Mouse (Mus musculus): ENCODE measurements around the gene Zbed4. TPM values are rescaled to one million over a fixed set of nuclear protein-coding genes. Genes with fewer than 3 reads are reported as not detected.
"Not testable (repeated sequence)": the region's sequence is repeated elsewhere in the genome, so short reads cannot be mapped to it uniquely, and the experiment has no call there.

The Zbed4 gene
- polyA plus RNA-seq, 1 experiment from 2014 or later, result 10.9 TPM

DNA sequence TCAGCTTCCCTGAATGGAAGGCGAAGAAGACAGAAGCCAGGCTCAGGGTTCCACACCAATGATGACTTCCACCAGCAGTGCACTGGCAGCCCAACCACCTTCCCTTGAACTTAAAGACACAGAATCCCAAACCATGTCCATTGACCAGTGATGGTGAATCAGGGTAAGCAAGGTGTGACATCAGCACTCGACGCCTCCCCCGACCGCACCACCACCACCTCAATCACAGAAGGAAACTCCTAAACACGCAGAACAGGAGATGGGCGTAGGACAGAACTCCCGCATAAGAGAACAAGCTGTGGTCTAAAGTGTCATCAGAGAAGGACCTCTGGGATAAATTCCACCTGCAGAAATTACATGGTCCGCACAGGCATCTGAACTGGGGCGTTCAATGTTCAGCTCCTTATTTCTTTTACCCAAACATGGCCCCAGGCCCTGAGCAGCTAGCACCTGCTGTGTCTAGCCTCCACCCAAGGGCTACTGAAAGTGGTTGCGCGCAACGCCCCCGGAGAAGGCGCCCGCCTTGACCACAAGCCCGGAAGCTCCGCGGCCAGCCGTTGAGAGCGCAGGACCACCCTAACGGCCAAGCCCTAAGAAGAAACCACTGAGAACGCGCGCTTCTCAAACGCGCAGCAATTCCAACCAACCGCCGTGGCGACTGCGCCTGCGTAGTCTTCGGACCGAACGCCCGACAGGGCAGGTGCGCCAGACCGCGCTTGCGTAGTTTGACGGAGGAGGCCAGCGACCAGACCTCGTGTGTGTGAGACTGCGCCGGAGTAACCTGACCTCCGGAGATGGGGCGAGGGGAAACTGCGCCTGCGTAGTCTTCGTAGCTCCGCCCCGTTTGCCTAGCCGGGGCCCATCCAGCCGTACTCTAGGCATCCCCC is 540 bp upstream of the Zbed4 start:
- peak overlapping the region; percentile 42 for H3K4me3 ChIP-seq (ENCODE audit: inconsistent target)
- peaks cover 39% of the 10 kb centered on the region for H3K79me2 ChIP-seq (ENCODE audit: inconsistent target)
- WGBS (ENCODE audit: missing documents), result 6% methylated on average over 51 of the region's 54 CpGs
- H3K36me3 ChIP-seq (ENCODE audit: inconsistent target), result 0 out of 2 replicates have a peak, but pooled peaks cover 6% of the 10 kb centered on the region
- H3K27ac ChIP-seq, result peak overlapping the region; percentile 62

- 2% methylated on average over 8 of the region's 8 CpGs for WGBS (ENCODE audit: missing documents)
- peaks cover 53% of the 10 kb centered on the region for H3K79me2 ChIP-seq (ENCODE audit: inconsistent target)
- peak overlapping the region; percentile 71 for H3K4me3 ChIP-seq (ENCODE audit: inconsistent target)
- H3K36me3 ChIP-seq (ENCODE audit: inconsistent target), result peaks cover 14% of the 10 kb centered on the region; the same call in 1 of the 2 replicates
- peak overlapping the region; percentile 62 for H3K27ac ChIP-seq
Measured at GRCm38 (mm10) chr15:88752403-88752733, 908 bp downstream of the Zbed4 start.

DNA sequence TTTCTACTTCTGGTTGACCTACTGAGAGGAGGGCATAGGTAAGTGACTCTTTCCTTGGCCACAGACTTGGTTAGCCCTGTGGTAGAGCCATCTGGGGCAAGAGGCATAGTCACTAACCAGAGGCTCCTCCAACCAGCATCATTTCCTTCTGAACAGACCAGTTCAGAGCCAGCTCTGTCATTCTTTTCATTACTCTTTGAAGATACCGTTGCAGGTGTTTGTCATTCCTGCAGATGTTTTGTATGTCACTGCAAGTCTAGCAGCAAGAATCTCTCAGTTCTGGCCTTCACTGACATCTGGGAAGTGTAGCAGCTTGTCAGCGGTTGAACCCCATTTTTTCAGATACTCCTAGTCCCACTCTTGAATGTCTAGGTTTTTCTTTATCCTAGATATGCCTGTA is 3.4 kb downstream of the Zbed4 start:
- Histone ChIP-seq H3K4me3 (ENCODE audit: inconsistent target) (no peak overlapping the region), H3K27ac (no peak overlapping the region), H3K79me2 (ENCODE audit: inconsistent target) (peaks cover 77% of the 10 kb centered on the region), H3K36me3 (ENCODE audit: inconsistent target) (peaks cover 16% of the 10 kb centered on the region; the same call in 1 of the 2 replicates)
- WGBS (ENCODE audit: missing documents), result 89% methylated on average over 2 of the region's 2 CpGs

GRCm38 (mm10) chr15:88755761-88756160 is 4.3 kb downstream of the Zbed4 start:
- H3K4me3 ChIP-seq (ENCODE audit: inconsistent target), result no peak overlapping the region
- H3K79me2 ChIP-seq (ENCODE audit: inconsistent target), result peaks cover 86% of the 10 kb centered on the region
- 95% methylated on average over 11 of the region's 18 CpGs for WGBS (ENCODE audit: missing documents)
- H3K36me3 ChIP-seq (ENCODE audit: inconsistent target), result peaks cover 16% of the 10 kb centered on the region; the same call in 1 of the 2 replicates
- no peak overlapping the region for H3K27ac ChIP-seq

DNA sequence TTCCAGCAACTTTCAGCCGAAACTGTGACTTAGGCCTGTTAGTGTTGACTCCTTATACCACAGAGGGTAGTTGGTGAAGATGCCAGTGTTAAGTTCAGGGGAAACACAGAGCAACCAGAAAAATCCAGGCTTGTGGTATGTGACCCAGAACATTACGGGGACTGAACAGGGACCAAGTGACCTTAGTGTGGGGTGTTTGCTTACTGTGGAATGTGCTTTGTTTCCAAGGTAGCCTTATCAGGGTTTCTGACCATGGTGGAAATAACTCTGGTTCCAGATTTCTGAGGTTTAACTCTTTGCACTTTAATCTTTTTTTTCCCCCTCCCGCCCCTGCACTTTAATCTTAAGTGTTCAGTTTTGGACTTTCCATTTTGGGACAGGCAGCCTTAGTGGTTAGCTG is 6.6 kb downstream of the Zbed4 start:
- Histone ChIP-seq H3K36me3 (ENCODE audit: inconsistent target) (peaks cover 27% of the 10 kb centered on the region; the same call in 1 of the 2 replicates), H3K4me3 (ENCODE audit: inconsistent target) (no peak overlapping the region), H3K27ac (no peak overlapping the region), H3K79me2 (ENCODE audit: inconsistent target) (peaks cover 98% of the 10 kb centered on the region)
- 92% methylated on average over 3 of the region's 3 CpGs for WGBS (ENCODE audit: missing documents)

DNA sequence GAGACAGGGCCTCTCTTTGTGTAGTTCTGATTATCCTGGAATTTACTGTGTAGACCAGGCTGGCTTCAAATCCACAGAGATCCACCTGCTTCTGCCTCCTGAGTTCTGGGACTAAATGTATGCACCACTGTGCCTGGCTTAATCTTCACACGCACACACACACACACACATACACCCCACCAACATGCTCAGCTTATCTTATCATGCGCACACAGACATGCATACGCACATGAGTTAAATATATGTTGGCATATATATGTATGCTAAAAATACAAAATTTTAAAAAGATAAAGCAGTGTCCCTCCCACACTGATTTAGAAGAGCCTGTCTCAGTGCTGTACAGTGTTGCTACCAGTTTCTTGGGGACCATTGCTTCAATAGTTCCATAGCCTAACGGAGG is 10.1 kb downstream of the Zbed4 start:
- WGBS (ENCODE audit: missing documents), result 90% methylated on average over 4 of the region's 4 CpGs
- Histone ChIP-seq H3K79me2 (ENCODE audit: inconsistent target) (peaks cover 94% of the 10 kb centered on the region), H3K36me3 (ENCODE audit: inconsistent target) (peaks cover 25% of the 10 kb centered on the region; the same call in 1 of the 2 replicates), H3K27ac (no peak overlapping the region), H3K4me3 (ENCODE audit: inconsistent target) (no peak overlapping the region)

- H3K4me3 ChIP-seq (ENCODE audit: inconsistent target); H3K27ac ChIP-seq: not testable (repeated sequence)
- Histone ChIP-seq H3K79me2 (ENCODE audit: inconsistent target) (peaks cover 71% of the 10 kb centered on the region), H3K36me3 (ENCODE audit: inconsistent target) (peaks cover 11% of the 10 kb centered on the region; the same call in 1 of the 2 replicates)
- 100% methylated on average over 2 of the region's 2 CpGs for WGBS (ENCODE audit: missing documents)
Measured at GRCm38 (mm10) chr15:88766139-88766538, 14.7 kb downstream of the Zbed4 start.

GRCm38 (mm10) chr15:88768537-88768936 is 17.1 kb downstream of the Zbed4 start:
- Histone ChIP-seq H3K27ac (no peak overlapping the region), H3K4me3 (ENCODE audit: inconsistent target) (no peak overlapping the region), H3K79me2 (ENCODE audit: inconsistent target) (peaks cover 55% of the 10 kb centered on the region), H3K36me3 (ENCODE audit: inconsistent target) (peaks cover 4% of the 10 kb centered on the region; the same call in 1 of the 2 replicates)
- WGBS (ENCODE audit: missing documents), result 78% methylated on average over 1 of the region's 1 CpGs

GRCm38 (mm10) chr15:88774630-88775029 is 23.2 kb downstream of the Zbed4 start:
- WGBS (ENCODE audit: missing documents), result 92% methylated on average over 5 of the region's 5 CpGs
- peaks cover 59% of the 10 kb centered on the region for H3K79me2 ChIP-seq (ENCODE audit: inconsistent target)
- H3K36me3 ChIP-seq (ENCODE audit: inconsistent target); H3K4me3 ChIP-seq (ENCODE audit: inconsistent target); H3K27ac ChIP-seq: not testable (repeated sequence)

- Histone ChIP-seq H3K36me3 (ENCODE audit: inconsistent target) (no peaks in the 10 kb centered on the region), H3K27ac (no peak overlapping the region), H3K4me3 (ENCODE audit: inconsistent target) (no peak overlapping the region), H3K79me2 (ENCODE audit: inconsistent target) (no peaks in the 10 kb centered on the region)
- WGBS (ENCODE audit: missing documents), result 85% methylated on average over 3 of the region's 4 CpGs
Measured at GRCm38 (mm10) chr15:88792140-88792850, 40.8 kb downstream of the Zbed4 start.

- H3K36me3 ChIP-seq (ENCODE audit: inconsistent target); H3K79me2 ChIP-seq (ENCODE audit: inconsistent target); H3K27ac ChIP-seq; H3K4me3 ChIP-seq (ENCODE audit: inconsistent target): not testable (repeated sequence)
- 97% methylated on average over 3 of the region's 5 CpGs for WGBS (ENCODE audit: missing documents)
Measured at GRCm38 (mm10) chr15:88794729-88795128, 43.3 kb downstream of the Zbed4 start.

GRCm38 (mm10) chr15:88799950-88800371 is 48.5 kb downstream of the Zbed4 start:
- H3K36me3 ChIP-seq (ENCODE audit: inconsistent target), result peaks cover 12% of the 10 kb centered on the region; the same call in 1 of the 2 replicates
- H3K4me3 ChIP-seq (ENCODE audit: inconsistent target), result no peak overlapping the region
- WGBS (ENCODE audit: missing documents), result 92% methylated on average over 11 of the region's 11 CpGs
- H3K79me2 ChIP-seq (ENCODE audit: inconsistent target), result no peaks in the 10 kb centered on the region
- no peak overlapping the region for H3K27ac ChIP-seq

- H3K4me3 ChIP-seq (ENCODE audit: inconsistent target), result no peak overlapping the region
- H3K27ac ChIP-seq, result no peak overlapping the region
- 85% methylated on average over 6 of the region's 6 CpGs for WGBS (ENCODE audit: missing documents)
- peaks cover 20% of the 10 kb centered on the region for H3K36me3 ChIP-seq (ENCODE audit: inconsistent target)
- H3K79me2 ChIP-seq (ENCODE audit: inconsistent target), result no peaks in the 10 kb centered on the region
Measured at GRCm38 (mm10) chr15:88800921-88801354, 49.5 kb downstream of the Zbed4 start.

DNA sequence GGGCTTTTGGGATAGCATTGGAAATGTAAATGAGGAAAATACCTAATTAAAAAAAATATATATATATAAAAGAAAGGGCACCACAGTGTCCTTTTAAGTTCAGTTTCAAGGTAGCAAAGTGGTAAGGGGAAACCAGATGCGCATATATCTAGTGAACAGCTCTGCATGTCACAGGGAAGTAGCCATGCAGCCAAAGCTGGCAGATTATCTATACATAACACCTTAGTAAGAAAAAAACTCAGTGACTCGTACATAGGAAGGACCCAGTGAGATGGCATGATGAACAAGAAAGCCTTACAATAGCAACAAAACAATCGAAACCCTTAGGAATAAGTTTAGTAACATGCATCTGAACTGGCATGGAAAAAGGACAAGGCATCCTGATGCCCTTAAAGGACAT is 50.4 kb downstream of the Zbed4 start:
- WGBS (ENCODE audit: missing documents), result 88% methylated on average over 3 of the region's 3 CpGs
- Histone ChIP-seq H3K36me3 (ENCODE audit: inconsistent target) (peaks cover 25% of the 10 kb centered on the region), H3K79me2 (ENCODE audit: inconsistent target) (no peaks in the 10 kb centered on the region), H3K4me3 (ENCODE audit: inconsistent target) (no peak overlapping the region), H3K27ac (no peak overlapping the region)

- Histone ChIP-seq H3K4me3 (ENCODE audit: inconsistent target) (no peak overlapping the region), H3K27ac (no peak overlapping the region), H3K36me3 (ENCODE audit: inconsistent target) (peaks cover 25% of the 10 kb centered on the region), H3K79me2 (ENCODE audit: inconsistent target) (no peaks in the 10 kb centered on the region)
- 89% methylated on average over 6 of the region's 6 CpGs for WGBS (ENCODE audit: missing documents)
Measured at GRCm38 (mm10) chr15:88802348-88802747, 50.9 kb downstream of the Zbed4 start.
